Mouse (Mus musculus) cerebellum, adult (tissue): ENCODE data around the gene Ppp2r1b.

ENCODE experiments used
- ATAC-seq: cut with Nextera tagmentation; 2 replicates; pipeline ENCODE4 v1.9.2; 2017; ENCODE audit warnings: mild to moderate bottlenecking, moderate library complexity, mixed read lengths; ENCODE audit not compliant: insufficient number of reproducible peaks, low FRiP score, low TSS enrichment

The Ppp2r1b gene

GRCm38 (mm10) chr9:50835068-50835705, 9.9 kb upstream of the Ppp2r1b start:
- ATAC-seq: no peak

DNA sequence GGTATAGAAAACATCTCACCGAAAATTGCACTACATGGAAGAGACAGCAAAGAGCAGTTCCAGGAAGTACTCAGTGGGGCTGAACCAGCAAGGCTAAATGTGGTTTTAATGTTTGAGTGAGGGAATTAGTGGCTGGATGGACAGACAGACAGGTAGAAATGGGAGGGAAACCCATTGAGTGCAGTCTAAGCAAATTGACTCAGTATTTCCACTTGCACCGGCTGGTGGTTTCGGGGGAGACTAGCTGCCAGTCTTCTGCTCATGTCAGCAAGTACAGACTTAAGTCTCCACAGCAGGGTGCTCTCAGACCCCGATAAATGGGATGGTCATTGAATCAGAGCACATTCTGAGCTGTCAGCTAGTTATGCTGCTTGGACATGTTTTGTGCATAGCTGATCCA, 9.0 kb upstream of the Ppp2r1b start:
- no peak for ATAC-seq

- peak; percentile 61; the same call in 1 of the 2 replicates for ATAC-seq
Observed at GRCm38 (mm10) chr9:50841079-50841789, 3.9 kb upstream of the Ppp2r1b start.

DNA sequence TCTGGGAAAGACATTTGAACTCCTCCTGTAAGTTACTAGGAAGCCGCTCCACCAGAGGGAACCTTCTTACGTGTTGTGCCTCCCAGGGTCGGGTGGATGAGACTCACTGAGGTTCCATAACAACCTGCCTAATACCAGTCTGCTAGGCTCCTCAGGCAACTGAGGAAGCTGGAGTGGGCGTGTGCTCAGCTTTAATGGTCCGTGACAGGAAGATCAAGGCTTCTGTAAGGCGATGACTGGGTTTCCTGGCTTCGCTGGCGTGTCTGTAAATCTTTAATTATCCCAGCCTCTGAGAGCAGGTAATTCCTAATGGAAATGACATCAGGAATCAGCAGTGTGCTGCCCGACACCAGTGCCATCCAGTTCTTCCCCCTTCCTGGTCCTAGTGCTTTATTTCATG, 446 bp downstream of the Ppp2r1b start:
- ATAC-seq: no peak

DNA sequence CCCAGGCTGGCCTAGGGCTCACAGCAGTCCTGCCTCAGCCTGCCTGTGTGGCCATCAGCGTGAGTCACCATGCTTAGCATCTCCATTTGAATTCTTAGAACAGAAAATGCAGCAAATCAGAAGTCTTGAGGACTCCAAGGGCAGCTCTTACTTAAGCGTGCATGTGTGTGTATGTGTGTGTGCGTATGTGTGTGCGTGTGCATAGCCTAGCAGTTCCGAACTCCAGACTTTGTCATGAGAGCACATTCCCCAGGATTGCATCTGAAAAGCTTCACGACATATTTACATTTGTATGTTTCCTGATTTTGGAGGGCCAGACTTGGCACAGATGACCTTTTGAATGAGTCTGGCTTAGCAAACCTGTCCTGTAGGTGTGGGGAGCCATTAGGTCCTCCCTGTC, 2.0 kb downstream of the Ppp2r1b start:
- no peak for ATAC-seq

GRCm38 (mm10) chr9:50847606-50848368, 2.7 kb downstream of the Ppp2r1b start:
- no peak for ATAC-seq

- ATAC-seq: no peak
Observed at GRCm38 (mm10) chr9:50848821-50849220, 3.7 kb downstream of the Ppp2r1b start.

DNA sequence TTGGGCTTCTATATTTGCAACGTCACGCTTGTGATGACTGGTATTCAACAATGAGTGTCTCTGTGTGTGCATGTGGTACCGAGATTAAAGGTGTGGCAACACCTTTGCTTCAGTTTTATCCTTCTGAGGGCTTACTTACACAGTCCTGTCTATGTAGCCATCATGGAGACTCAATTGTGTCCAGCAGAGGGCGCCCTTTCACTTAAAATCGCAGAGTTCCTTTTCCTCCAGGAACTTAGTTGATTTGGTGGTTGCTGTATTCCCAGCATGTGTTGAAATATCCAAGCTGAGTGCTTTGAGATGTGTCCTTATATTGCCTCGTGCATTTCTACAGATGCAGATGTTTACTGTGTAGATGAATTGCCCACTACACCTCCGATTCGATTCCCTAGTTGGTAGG, 4.1 kb downstream of the Ppp2r1b start:
- peak; percentile 74; the same call in 1 of the 2 replicates for ATAC-seq

GRCm38 (mm10) chr9:50849755-50850154, 4.7 kb downstream of the Ppp2r1b start:
- ATAC-seq: no peak

GRCm38 (mm10) chr9:50850271-50850670, 5.2 kb downstream of the Ppp2r1b start:
- no peak for ATAC-seq

DNA sequence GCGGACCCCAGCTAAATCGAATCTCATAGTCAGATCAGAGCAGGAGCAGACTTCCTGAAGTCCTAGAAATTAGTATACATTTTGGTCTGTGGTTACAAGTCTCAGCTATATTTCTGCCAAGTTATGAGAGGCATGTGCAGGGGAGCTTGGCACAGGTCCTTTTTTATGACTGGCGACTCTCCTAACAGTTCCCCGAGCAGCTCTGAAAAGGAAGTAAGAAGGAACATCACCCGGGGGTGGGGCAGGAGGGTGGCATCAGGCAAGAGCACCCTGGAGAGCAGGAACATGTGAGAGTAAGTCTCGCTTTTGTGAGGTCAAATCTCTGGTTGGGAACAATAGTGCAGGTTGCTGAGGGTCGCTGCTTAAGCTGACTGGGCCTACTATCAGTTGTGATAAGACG, 5.6 kb downstream of the Ppp2r1b start:
- no peak for ATAC-seq

DNA sequence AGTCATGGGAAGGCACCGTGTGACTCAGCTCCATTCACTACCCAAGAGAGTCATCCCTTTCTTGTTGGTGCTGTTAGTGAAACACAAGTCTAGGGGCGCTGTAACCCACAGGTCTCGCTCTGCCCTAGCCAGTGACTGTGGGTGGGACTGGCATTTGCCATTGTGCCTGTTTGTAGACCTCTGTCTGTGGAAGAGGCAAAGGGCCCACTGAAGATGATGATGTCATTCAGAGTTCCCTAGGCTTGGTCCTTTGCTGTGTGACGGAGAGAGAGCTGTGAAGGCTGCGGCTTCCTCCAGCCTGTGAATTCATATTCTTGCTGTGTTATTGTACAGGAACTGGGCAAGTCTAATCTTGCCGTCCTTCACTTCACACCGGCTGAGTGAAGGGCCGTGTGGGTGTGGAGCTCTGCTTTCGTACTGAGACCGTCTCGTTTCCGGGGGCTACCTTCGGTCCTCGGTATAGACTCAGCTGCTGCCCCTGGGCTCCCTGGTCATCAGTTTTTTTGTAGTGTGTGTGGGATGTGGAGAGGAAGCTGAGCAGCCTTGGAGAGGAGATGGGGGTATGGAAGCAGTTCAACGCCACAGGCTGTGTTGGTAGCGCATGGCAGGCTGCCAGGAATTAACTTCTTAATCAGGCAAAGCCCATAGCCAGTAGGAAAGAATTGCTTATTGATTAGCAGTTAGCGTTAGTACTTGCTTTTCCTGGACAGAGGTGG, 7.7 kb downstream of the Ppp2r1b start:
- ATAC-seq: no peak

DNA sequence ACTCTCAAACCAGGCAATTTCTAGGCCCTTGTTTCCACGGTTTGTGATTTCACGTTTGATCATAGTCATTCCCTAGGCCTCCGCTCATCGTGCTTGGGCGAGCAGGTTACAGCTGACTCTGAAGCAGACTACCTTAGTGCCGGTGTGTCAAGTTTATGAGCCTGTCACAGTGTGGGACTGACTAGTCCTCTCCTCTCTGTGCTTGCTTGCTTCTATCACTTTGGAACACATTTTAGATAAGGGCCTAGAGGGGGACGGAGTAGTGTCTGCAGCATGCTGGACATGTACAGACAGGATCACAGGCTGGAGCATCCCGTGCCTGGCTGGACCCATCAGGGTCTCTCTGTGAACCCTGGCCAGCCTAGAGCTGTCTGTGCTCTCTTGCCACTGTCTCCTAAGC, 9.3 kb downstream of the Ppp2r1b start:
- no peak for ATAC-seq

DNA sequence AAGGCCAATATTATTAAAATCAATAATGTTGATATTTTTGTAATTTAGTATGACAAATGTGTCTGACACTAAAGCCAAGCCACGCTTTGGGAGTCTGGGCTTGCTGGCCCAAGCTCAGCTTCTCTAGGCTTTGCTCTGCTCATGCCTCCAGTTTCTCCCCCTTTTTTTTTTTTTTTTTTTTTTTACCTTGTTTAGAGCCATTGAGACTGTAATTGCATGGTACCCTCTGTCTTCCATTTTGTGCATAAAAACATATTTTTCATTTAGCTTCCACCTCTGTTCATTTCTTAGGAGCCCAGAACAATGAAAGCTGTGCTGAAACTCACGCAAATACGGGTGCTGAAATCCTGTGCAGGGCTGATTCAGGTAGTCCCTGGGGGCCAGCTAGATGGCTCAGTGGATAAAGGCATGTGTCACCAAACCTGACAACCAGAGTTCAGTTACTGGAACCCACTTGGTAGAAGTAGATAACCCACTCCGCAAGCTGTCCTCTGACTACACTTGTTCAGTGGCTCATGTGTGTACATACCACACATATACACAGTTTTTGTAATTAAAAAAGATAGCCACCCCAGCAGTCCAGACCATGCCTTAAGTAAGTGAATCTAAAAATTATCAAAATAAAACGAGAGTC, 10.1 kb downstream of the Ppp2r1b start:
- no peak for ATAC-seq

DNA sequence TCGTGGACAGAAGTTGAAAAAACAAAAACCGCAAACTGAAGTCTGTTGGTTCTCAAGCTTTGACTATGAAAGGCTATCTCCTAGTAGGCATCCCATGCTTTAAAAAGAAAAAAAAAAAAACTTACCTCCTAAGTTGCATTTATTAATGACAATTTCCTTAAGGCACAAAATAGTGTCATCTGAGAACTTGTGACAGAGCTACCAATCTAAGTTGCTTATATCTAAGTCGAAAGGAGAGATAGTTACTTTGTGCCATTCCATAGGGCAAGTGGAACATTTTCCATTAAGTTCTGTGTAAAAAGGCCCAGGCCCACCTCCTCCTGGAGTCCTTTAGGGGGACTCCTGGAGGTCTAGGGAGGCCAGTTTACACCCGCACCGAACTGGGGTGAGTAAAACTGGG, 10.7 kb downstream of the Ppp2r1b start:
- ATAC-seq: no peak

- ATAC-seq: peak; percentile 63
Observed at GRCm38 (mm10) chr9:50856341-50857081, 11.4 kb downstream of the Ppp2r1b start.

GRCm38 (mm10) chr9:50857082-50857641, 12.1 kb downstream of the Ppp2r1b start:
- ATAC-seq: peak; percentile 24

DNA sequence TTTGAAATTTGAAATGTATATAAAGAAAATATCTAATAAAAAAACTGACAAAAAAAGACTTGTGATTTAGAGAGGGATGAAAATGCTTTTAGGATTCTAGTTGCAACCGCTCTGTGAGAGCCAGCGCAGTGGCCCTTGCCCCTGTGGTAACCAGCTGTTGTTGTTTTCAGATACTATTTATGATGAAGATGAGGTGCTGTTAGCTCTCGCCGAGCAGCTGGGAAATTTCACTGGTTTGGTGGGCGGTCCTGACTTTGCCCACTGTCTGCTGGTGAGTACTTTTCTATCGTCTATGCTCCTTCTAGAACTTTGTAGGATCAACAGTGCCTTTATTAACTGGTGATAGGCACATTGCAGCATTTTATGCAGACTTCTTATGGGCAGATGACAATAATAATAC, 13.6 kb downstream of the Ppp2r1b start:
- ATAC-seq: no peak

DNA sequence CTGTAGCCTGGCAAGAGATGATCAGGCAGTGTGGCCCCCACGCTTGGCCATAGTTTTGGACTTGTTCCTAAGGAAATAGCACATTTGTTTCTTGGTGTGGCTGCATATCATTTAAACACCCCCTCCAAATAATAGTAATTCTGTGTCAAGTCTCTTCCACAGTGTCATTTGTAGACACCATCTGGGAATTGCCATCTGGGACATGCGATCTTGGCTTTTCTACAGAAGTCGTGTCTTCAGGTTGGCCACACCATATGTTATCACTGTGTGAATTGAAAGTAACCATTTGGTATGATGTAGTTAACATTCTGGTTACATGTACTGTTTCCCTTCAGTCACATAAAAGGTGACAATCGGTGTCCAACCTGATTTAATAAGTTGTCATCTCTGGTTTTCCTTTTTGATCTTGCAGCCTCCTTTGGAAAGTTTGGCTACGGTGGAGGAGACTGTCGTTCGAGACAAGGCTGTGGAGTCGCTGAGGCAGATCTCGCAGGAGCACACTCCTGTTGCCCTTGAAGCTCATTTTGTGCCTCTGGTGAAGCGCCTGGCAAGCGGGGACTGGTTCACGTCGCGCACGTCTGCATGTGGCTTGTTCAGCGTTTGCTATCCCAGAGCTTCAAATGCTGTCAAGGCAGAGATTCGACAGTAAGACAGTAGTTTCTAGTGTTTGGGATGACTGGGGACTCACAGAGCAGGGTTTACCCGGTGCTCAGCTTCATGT, 16.2 kb downstream of the Ppp2r1b start:
- peak; percentile 53; the same call in 1 of the 2 replicates for ATAC-seq
